Comparison of ENCODE assay signal across 9 mouse cellular contexts in the genomic region with DNA sequence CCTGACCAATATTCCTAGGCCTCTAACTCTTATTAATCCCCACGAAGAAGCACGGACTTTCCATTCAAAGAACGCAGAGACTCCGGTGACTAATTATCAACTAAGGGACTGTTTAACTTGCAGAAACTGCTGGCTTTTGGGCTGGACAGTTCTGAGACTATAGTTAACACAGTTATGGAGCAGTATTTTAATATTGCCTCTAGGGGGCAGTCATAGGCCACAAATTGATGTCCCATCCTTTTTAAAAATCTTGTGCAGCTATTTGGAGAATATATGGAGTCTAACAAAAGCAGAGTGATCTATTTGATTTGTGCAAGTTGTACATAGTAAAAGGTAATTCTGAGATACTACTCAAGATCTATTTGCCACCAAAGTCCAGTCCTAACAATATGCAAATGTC. TPM values are rescaled to one million over a fixed set of nuclear protein-coding genes. Genes with fewer than 3 reads are reported as not detected.
DNase-seq lines count a peak whose midpoint lies in the region; ATAC-seq and TF ChIP-seq lines count a peak whose summit lies in the region.
"Had no signal": no experiment of that assay in that cellular context is flagged by ENCODE, and none has a peak within 500 bp of the region (broad histone marks: within the 10 kb centered on the region; RNA-seq: fewer than 3 reads in every experiment).

No protein-coding gene starts in this region.

- no peak overlapping the region for H3K4me3 ChIP-seq in forebrain, postnatal 0 days (ENCODE audit: low read depth, low read length)
- no peak overlapping the region for H3K4me3 ChIP-seq in forebrain, embryonic 12.5 days (replicated peaks)
- H3K4me3 ChIP-seq in midbrain, embryonic 11.5 days (ENCODE audit: low read depth, low read length), result no peak overlapping the region
- H3K4me3 ChIP-seq in midbrain, embryonic 10.5 days, result no peak overlapping the region
- H3K4me3 ChIP-seq in hindbrain, embryonic 16.5 days (ENCODE audit: low read length), result no peak overlapping the region
- H3K4me3 ChIP-seq in midbrain, embryonic 15.5 days, result no peak overlapping the region

- H3K4me2 ChIP-seq in forebrain, postnatal 0 days (ENCODE audit: low read depth), result no peak overlapping the region
- no peak overlapping the region for H3K4me2 ChIP-seq in forebrain, embryonic 12.5 days
- no peak overlapping the region for H3K4me2 ChIP-seq in midbrain, embryonic 11.5 days
- no peak overlapping the region for H3K4me2 ChIP-seq in hindbrain, embryonic 16.5 days (ENCODE audit: low read length)
- no peak overlapping the region for H3K4me2 ChIP-seq in midbrain, embryonic 15.5 days

- H3K9ac ChIP-seq in forebrain, postnatal 0 days, result no peak overlapping the region
- no peak overlapping the region for H3K9ac ChIP-seq in forebrain, embryonic 12.5 days
- H3K9ac ChIP-seq in midbrain, embryonic 11.5 days (ENCODE audit: low read length), result no peak overlapping the region
- no peak overlapping the region for H3K9ac ChIP-seq in hindbrain, embryonic 16.5 days (ENCODE audit: low read depth, low read length)
- no peak overlapping the region for H3K9ac ChIP-seq in midbrain, embryonic 15.5 days

- peak; percentile 71; the same call in 1 of the 2 replicates for ATAC-seq in forebrain, postnatal 0 days
- no peak for ATAC-seq in forebrain, embryonic 12.5 days (ENCODE audit: low FRiP score)
- ATAC-seq in midbrain, embryonic 11.5 days (ENCODE audit: low FRiP score), result no peak
- ATAC-seq in hindbrain, embryonic 16.5 days, result 0 out of 2 replicates have a peak, but pooled peaks have one; percentile 40
- ATAC-seq in midbrain, embryonic 15.5 days (replicated peaks), result peak; percentile 56; the same call in 1 of the 2 replicates
- no peak for ATAC-seq in activated CD4-positive, CD25-positive, alpha-beta regulatory T cell, adult 4 months

- no peaks in the 10 kb centered on the region for H3K4me1 ChIP-seq in forebrain, postnatal 0 days (ENCODE audit: insufficient read depth)
- no peaks in the 10 kb centered on the region for H3K4me1 ChIP-seq in forebrain, embryonic 12.5 days
- no peaks in the 10 kb centered on the region for H3K4me1 ChIP-seq in midbrain, embryonic 11.5 days (ENCODE audit: control insufficient read depth, insufficient read depth, low read length)
- peaks cover 3% of the 10 kb centered on the region; the same call in 1 of the 2 replicates for H3K4me1 ChIP-seq in midbrain, embryonic 10.5 days
- no peaks in the 10 kb centered on the region for H3K4me1 ChIP-seq in hindbrain, embryonic 16.5 days (ENCODE audit: control insufficient read depth, insufficient read depth, low read depth, low read length)
- H3K4me1 ChIP-seq in midbrain, embryonic 15.5 days, result no peaks in the 10 kb centered on the region

- H3K27me3 ChIP-seq in forebrain, postnatal 0 days (ENCODE audit: insufficient read depth, low read length), result no peaks in the 10 kb centered on the region; the same call in 1 of the 2 replicates
- peaks cover 4% of the 10 kb centered on the region; the same call in 1 of the 2 replicates for H3K27me3 ChIP-seq in forebrain, embryonic 12.5 days
- H3K27me3 ChIP-seq in midbrain, embryonic 11.5 days (ENCODE audit: control insufficient read depth, insufficient read depth, low read length), result no peaks in the 10 kb centered on the region
- H3K27me3 ChIP-seq in midbrain, embryonic 10.5 days (ENCODE audit: low read depth, poor library complexity, severe bottlenecking), result 0 out of 2 replicates have a peak, but pooled peaks cover 4% of the 10 kb centered on the region
- no peaks in the 10 kb centered on the region; the same call in 1 of the 2 replicates for H3K27me3 ChIP-seq in hindbrain, embryonic 16.5 days (replicated peaks; ENCODE audit: control insufficient read depth, insufficient read depth, low read length)
- no peaks in the 10 kb centered on the region; the same call in 1 of the 2 replicates for H3K27me3 ChIP-seq in midbrain, embryonic 15.5 days (replicated peaks)

- H3K27ac ChIP-seq in forebrain, postnatal 0 days (ENCODE audit: low read depth, low read length), result no peak overlapping the region
- no peak overlapping the region for H3K27ac ChIP-seq in forebrain, embryonic 12.5 days
- H3K27ac ChIP-seq in midbrain, embryonic 11.5 days (ENCODE audit: low read depth, low read length), result no peak overlapping the region
- H3K27ac ChIP-seq in midbrain, embryonic 10.5 days (replicated peaks), result no peak overlapping the region
- no peak overlapping the region for H3K27ac ChIP-seq in hindbrain, embryonic 16.5 days (ENCODE audit: low read depth, low read length)
- no peak overlapping the region for H3K27ac ChIP-seq in midbrain, embryonic 15.5 days

- peak; percentile 80 for DNase-seq in forebrain, postnatal 0 days
- peak; percentile 89 for DNase-seq in midbrain, embryonic 11.5 days (ENCODE audit: low spot score, missing footprints)
- DNase-seq in midbrain, embryonic 10.5 days (ENCODE audit: low spot score), result no peak
- peak; percentile 72 for DNase-seq in brain, adult 2 months (ENCODE audit: low read depth, low spot score)

- WGBS in forebrain, postnatal 0 days, result 29% methylated on average over 4 of the region's 4 CpGs
- WGBS in forebrain, embryonic 12.5 days, result 31% methylated on average over 4 of the region's 4 CpGs
- 29% methylated on average over 4 of the region's 4 CpGs for WGBS in midbrain, embryonic 11.5 days
- 27% methylated on average over 4 of the region's 4 CpGs for WGBS in midbrain, embryonic 10.5 days
- 31% methylated on average over 4 of the region's 4 CpGs for WGBS in hindbrain, embryonic 16.5 days
- WGBS in midbrain, embryonic 15.5 days, result 30% methylated on average over 4 of the region's 4 CpGs

- peak; percentile 72 for TF ChIP-seq CTCF in forebrain, postnatal 0 days (IDR thresholded peaks at IDR 0.05; ENCODE audit: low read depth)

- no peaks in the 10 kb centered on the region for H3K9me3 ChIP-seq in forebrain, postnatal 0 days (ENCODE audit: low read length)
- no peaks in the 10 kb centered on the region for H3K9me3 ChIP-seq in forebrain, embryonic 12.5 days
- no peaks in the 10 kb centered on the region for H3K9me3 ChIP-seq in midbrain, embryonic 11.5 days (ENCODE audit: control insufficient read depth, low read length)
- H3K9me3 ChIP-seq in midbrain, embryonic 10.5 days (replicated peaks), result no peaks in the 10 kb centered on the region
- H3K9me3 ChIP-seq in hindbrain, embryonic 16.5 days (ENCODE audit: control insufficient read depth, low read length), result no peaks in the 10 kb centered on the region
- H3K9me3 ChIP-seq in midbrain, embryonic 15.5 days, result no peaks in the 10 kb centered on the region

- no peaks in the 10 kb centered on the region for H3K36me3 ChIP-seq in forebrain, postnatal 0 days (ENCODE audit: insufficient read depth)
- no peaks in the 10 kb centered on the region for H3K36me3 ChIP-seq in forebrain, embryonic 12.5 days (replicated peaks)
- no peaks in the 10 kb centered on the region for H3K36me3 ChIP-seq in midbrain, embryonic 11.5 days (ENCODE audit: control insufficient read depth, insufficient read depth, low read length)
- no peaks in the 10 kb centered on the region for H3K36me3 ChIP-seq in midbrain, embryonic 10.5 days
- no peaks in the 10 kb centered on the region for H3K36me3 ChIP-seq in hindbrain, embryonic 16.5 days (ENCODE audit: control insufficient read depth, insufficient read depth, low read length)
- no peaks in the 10 kb centered on the region for H3K36me3 ChIP-seq in midbrain, embryonic 15.5 days (replicated peaks)

RNA-seq across cellular contexts. Expression of a gene that starts 15.3 kb away (rescaled TPM):
- 28.9 and 34.2 TPM in 2 replicates for total RNA-seq in forebrain, postnatal 0 days (2014; rRNA removed)
- 47.7 and 53.6 TPM in 2 replicates for polyA plus RNA-seq in forebrain, postnatal 0 days (2015; fragmentation: Nextera tagmentation; extraction: Ambion mirVana)
- polyA plus RNA-seq in forebrain, embryonic 12.5 days (2016; fragmentation: Nextera tagmentation; extraction: Ambion mirVana), result 103 and 109 TPM in 2 replicates
- polyA plus RNA-seq in midbrain, embryonic 11.5 days (2014; fragmentation: Nextera tagmentation; extraction: Ambion mirVana), result 119 and 126 TPM in 2 replicates
- 127 and 136 TPM in 2 replicates for polyA plus RNA-seq in midbrain, embryonic 10.5 days (2016; fragmentation: Nextera tagmentation; extraction: Ambion mirVana)
- 53.4 and 54.2 TPM in 2 replicates for polyA plus RNA-seq in hindbrain, embryonic 16.5 days (2015; fragmentation: Nextera tagmentation; extraction: Ambion mirVana)
- 55.5 and 55.6 TPM in 2 replicates for polyA plus RNA-seq in midbrain, embryonic 15.5 days (2015; fragmentation: Nextera tagmentation; extraction: Ambion mirVana)
- 10 to 100 TPM; 53.6 to 68.7 TPM for polyA plus RNA-seq in activated CD4-positive, CD25-positive, alpha-beta regulatory T cell, adult 4 months (2017; shearing (Covaris generic))

RNA-seq across cellular contexts. Expression of a gene that starts 28.0 kb away (rescaled TPM):
- 57.1 and 58.5 TPM in 2 replicates for total RNA-seq in forebrain, postnatal 0 days (2014; rRNA removed)
- polyA plus RNA-seq in forebrain, postnatal 0 days (2015; fragmentation: Nextera tagmentation; extraction: Ambion mirVana), result 45.5 and 78.1 TPM in 2 replicates
- polyA plus RNA-seq in forebrain, embryonic 12.5 days (2016; fragmentation: Nextera tagmentation; extraction: Ambion mirVana), result 2.5 and 2.6 TPM in 2 replicates
- 0.38 and 0.94 TPM in 2 replicates for polyA plus RNA-seq in midbrain, embryonic 11.5 days (2014; fragmentation: Nextera tagmentation; extraction: Ambion mirVana)
- 0.32 and 0.42 TPM in 2 replicates for polyA plus RNA-seq in midbrain, embryonic 10.5 days (2016; fragmentation: Nextera tagmentation; extraction: Ambion mirVana)
- polyA plus RNA-seq in hindbrain, embryonic 16.5 days (2015; fragmentation: Nextera tagmentation; extraction: Ambion mirVana), result 46.7 and 63.6 TPM in 2 replicates
- polyA plus RNA-seq in midbrain, embryonic 15.5 days (2015; fragmentation: Nextera tagmentation; extraction: Ambion mirVana), result 48.0 and 52.8 TPM in 2 replicates
- polyA plus RNA-seq in activated CD4-positive, CD25-positive, alpha-beta regulatory T cell, adult 4 months (2017; shearing (Covaris generic)), result not detected

RNA-seq across cellular contexts. Expression of a gene that starts 38.9 kb away (rescaled TPM):
- 0.62 TPM in 2 replicates for total RNA-seq in forebrain, postnatal 0 days (2014; rRNA removed)
- polyA plus RNA-seq in forebrain, postnatal 0 days (2015; fragmentation: Nextera tagmentation; extraction: Ambion mirVana), result 0.33 and 0.34 TPM in 2 replicates
- 0.15 and 0.17 TPM in 2 replicates for polyA plus RNA-seq in forebrain, embryonic 12.5 days (2016; fragmentation: Nextera tagmentation; extraction: Ambion mirVana)
- polyA plus RNA-seq in midbrain, embryonic 11.5 days (2014; fragmentation: Nextera tagmentation; extraction: Ambion mirVana), result 0.18 TPM in 1 of 2 replicates, not detected in the other
- polyA plus RNA-seq in midbrain, embryonic 10.5 days (2016; fragmentation: Nextera tagmentation; extraction: Ambion mirVana), result 0.07 TPM in 2 replicates
- polyA plus RNA-seq in hindbrain, embryonic 16.5 days (2015; fragmentation: Nextera tagmentation; extraction: Ambion mirVana), result 0.59 and 0.81 TPM in 2 replicates
- 0.25 and 0.66 TPM in 2 replicates for polyA plus RNA-seq in midbrain, embryonic 15.5 days (2015; fragmentation: Nextera tagmentation; extraction: Ambion mirVana)
- not detected for polyA plus RNA-seq in activated CD4-positive, CD25-positive, alpha-beta regulatory T cell, adult 4 months (2017; shearing (Covaris generic))
- total RNA-seq: layer of hippocampus, adult 18-20 months had no signal

RNA-seq across cellular contexts. Expression of a gene that starts 46.3 kb away (rescaled TPM):
- 2.4 and 3.4 TPM in 2 replicates for total RNA-seq in forebrain, postnatal 0 days (2014; rRNA removed)
- 0.26 and 0.33 TPM in 2 replicates for polyA plus RNA-seq in forebrain, postnatal 0 days (2015; fragmentation: Nextera tagmentation; extraction: Ambion mirVana)
- not detected in 2 replicates for polyA plus RNA-seq in forebrain, embryonic 12.5 days (2016; fragmentation: Nextera tagmentation; extraction: Ambion mirVana)
- not detected in 2 replicates for polyA plus RNA-seq in midbrain, embryonic 11.5 days (2014; fragmentation: Nextera tagmentation; extraction: Ambion mirVana)
- polyA plus RNA-seq in midbrain, embryonic 10.5 days (2016; fragmentation: Nextera tagmentation; extraction: Ambion mirVana), result not detected in 2 replicates
- 0.16 TPM in 1 of 2 replicates, not detected in the other for polyA plus RNA-seq in hindbrain, embryonic 16.5 days (2015; fragmentation: Nextera tagmentation; extraction: Ambion mirVana)
- polyA plus RNA-seq in midbrain, embryonic 15.5 days (2015; fragmentation: Nextera tagmentation; extraction: Ambion mirVana), result 0.32 TPM in 1 of 2 replicates, not detected in the other
- polyA plus RNA-seq in activated CD4-positive, CD25-positive, alpha-beta regulatory T cell, adult 4 months (2017; shearing (Covaris generic)), result not detected

RNA-seq across cellular contexts. Expression of a gene that starts 50.0 kb away (rescaled TPM):
- total RNA-seq in forebrain, postnatal 0 days (2014; rRNA removed), result 0.31 and 0.62 TPM in 2 replicates
- polyA plus RNA-seq in forebrain, postnatal 0 days (2015; fragmentation: Nextera tagmentation; extraction: Ambion mirVana), result 0.15 and 0.40 TPM in 2 replicates
- 0.17 and 0.24 TPM in 2 replicates for polyA plus RNA-seq in forebrain, embryonic 12.5 days (2016; fragmentation: Nextera tagmentation; extraction: Ambion mirVana)
- polyA plus RNA-seq in midbrain, embryonic 11.5 days (2014; fragmentation: Nextera tagmentation; extraction: Ambion mirVana), result 0.15 and 0.30 TPM in 2 replicates
- 0.07 and 0.09 TPM in 2 replicates for polyA plus RNA-seq in midbrain, embryonic 10.5 days (2016; fragmentation: Nextera tagmentation; extraction: Ambion mirVana)
- polyA plus RNA-seq in hindbrain, embryonic 16.5 days (2015; fragmentation: Nextera tagmentation; extraction: Ambion mirVana), result 0.56 and 0.58 TPM in 2 replicates
- 0.36 and 0.56 TPM in 2 replicates for polyA plus RNA-seq in midbrain, embryonic 15.5 days (2015; fragmentation: Nextera tagmentation; extraction: Ambion mirVana)
- polyA plus RNA-seq in activated CD4-positive, CD25-positive, alpha-beta regulatory T cell, adult 4 months (2017; shearing (Covaris generic)), result under 1 TPM in 1 of 2 experiments, not detected in 1; 0.20 TPM
- total RNA-seq: layer of hippocampus, adult 18-20 months had no signal

Comparison
In these comparisons a context has a peak if more than half of its experiments do, and no peak if none do; other contexts are left out.
1. ATAC-seq: peak in forebrain, postnatal 0 days (single experiment), hindbrain, embryonic 16.5 days (single experiment) and midbrain, embryonic 15.5 days (single experiment); none in forebrain, embryonic 12.5 days (single experiment), midbrain, embryonic 11.5 days (single experiment) and activated CD4-positive, CD25-positive, alpha-beta regulatory T cell, adult 4 months (single experiment).
2. RNA of a gene that starts 28.0 kb away (polyA plus RNA-seq): 45.5 to 78.1 TPM in forebrain, postnatal 0 days, 46.7 to 63.6 TPM in hindbrain, embryonic 16.5 days and 48.0 to 52.8 TPM in midbrain, embryonic 15.5 days; 2.5 to 2.6 TPM in forebrain, embryonic 12.5 days, 0.32 to 0.42 TPM in midbrain, embryonic 10.5 days, 0.38 to 0.94 TPM in midbrain, embryonic 11.5 days and not detected in activated CD4-positive, CD25-positive, alpha-beta regulatory T cell, adult 4 months; every median in the first group is over 10 times any median in the second.